Mouse (Mus musculus): ENCODE results near the gene Map4k4.

Gene Map4k4

DNA sequence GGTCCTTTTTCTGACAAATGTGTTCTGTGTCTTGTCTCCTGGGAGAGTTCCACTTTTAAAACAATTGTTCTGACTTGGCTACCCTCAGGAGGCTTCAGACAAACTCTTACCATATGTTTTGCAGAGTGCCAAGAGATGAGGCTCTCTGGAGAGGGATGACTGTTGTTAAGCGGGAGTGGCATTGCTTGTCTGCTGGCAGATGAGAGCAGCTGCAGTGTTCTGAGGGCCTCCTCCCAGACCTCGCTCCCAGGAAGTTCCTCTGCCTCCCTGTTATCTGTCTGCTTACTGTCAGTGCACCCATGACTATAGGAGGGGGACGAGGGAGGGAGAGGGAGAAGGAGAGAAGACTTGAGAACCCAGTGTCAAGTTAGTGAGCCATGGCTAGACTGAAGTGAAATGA, 64.7 kb downstream of the Map4k4 start:
- no peak for DNase-seq

DNA sequence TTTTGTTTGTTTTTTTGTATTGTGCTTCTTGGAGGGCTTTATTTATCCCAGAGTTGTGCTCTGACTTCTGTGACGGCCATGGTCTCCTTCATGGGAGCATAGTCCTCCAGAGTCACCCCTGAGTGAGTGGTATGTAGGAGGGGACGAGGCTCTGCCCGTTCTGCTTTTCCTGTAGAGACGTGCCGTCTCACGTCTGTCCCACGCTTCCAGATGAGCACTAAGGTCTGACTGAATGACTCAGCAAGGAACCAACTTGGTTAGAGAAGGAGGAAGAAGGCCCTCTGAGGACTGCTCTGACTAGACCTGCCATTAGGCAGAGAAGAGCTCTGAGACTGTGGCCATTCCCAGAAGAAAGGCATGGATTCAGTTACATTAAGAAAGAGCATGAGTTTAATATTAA, 68.3 kb downstream of the Map4k4 start:
- DNase-seq, result no peak

DNA sequence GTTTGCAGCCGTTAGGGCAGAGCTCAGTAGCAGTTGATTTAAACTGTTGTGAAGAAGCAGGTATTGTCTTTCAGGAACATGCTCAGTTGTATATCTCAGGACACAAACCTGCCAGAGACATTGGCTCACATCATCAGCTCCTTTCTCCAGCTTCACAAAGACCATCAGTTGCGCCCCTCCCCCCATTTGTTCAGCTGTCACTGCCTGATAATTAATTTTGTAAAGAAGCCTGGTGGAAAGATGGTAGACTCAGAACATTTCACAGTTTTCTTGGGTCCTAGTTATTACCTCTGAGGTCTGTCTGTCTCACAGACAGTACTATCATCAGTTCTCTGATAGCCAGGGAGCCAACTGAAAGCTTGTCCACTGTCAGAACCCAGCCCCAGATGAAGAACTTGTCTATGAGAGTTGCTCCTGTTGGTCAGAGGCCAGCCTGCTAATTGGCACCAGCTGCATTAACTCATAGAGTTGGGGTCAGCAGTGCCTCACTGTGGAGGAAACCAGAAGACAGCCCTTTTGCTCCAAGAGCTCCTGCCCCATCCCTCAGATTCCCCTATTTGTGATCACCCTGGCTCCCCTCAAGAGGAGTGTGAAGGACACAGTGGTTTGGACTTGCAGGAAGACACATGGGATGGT, 69.2 kb downstream of the Map4k4 start:
- DNase-seq, result peak; percentile 26 to 45

DNA sequence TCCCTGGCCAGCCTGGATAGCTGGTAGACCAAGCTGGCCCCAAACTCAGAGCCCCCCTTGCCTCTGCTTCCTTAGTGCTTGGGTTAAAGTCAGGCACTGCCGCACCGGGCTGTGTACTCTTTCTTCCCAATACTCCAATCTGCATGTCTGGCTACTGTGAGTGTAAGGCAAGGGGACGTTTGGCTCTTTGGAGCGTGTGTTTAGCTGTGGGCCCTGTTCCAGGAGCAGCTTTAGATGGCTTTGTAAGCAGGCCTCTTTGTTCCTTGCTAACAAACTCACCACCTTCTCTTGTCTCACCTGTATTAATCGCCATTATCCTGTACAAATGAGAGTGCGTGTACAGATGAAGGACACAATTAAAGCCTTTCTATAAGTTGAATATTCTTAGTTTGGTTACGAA, 71.7 kb downstream of the Map4k4 start:
- no peak for DNase-seq

DNA sequence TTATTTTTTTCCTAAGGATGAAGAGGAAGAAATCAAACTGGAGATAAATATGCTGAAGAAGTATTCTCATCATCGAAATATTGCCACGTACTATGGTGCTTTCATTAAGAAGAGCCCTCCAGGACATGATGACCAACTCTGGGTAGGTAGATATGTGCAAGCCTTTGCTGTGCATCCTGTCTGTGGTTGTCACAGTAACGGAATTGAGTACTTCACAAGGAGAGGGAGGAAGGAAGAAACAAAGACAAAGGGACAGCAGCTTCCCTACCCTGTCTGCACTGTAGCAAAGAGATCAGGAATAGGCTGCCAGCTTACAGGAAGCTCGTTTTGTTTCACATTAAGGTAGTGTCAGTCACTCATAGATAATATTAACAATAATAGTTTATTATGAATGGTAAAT, 73.2 kb downstream of the Map4k4 start:
- no peak for DNase-seq

DNA sequence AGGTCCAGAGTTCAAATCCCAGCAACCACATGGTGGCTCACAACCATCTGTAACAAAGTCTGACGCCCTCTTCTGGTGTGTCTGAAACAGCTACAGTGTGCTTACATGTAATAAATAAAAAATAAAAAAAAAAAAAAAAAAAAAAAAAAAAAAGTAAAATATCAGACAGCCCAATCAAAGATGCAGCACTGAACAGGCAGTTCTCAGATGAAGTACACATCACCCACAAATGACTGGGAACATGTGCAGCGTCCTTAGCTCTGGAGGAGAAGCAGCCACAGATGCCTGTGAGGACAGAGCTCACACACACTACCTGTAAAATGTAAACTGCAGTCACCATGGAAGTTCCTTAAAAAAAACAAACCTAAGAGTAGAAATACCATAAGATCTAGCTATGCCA, 74.3 kb downstream of the Map4k4 start:
- no peak for DNase-seq

DNA sequence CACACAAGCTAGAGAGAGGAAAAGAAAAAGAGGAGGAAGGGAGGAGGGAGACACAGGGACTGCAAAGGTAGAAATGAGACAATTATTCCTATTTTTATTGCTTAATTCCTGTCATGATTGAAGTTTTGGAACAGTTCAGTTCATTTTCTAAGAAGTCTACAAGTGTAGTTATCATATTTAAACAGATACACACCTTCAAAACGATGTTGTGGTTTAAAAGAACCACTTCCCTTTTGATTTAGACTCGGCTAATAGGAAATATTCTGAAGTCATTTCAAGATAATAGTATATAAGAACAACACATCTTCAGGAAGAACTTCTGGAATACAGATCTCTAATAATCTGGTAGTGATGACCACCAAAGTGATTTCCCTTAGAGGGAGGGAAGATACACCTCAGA, 75.4 kb downstream of the Map4k4 start:
- DNase-seq, result no peak

DNA sequence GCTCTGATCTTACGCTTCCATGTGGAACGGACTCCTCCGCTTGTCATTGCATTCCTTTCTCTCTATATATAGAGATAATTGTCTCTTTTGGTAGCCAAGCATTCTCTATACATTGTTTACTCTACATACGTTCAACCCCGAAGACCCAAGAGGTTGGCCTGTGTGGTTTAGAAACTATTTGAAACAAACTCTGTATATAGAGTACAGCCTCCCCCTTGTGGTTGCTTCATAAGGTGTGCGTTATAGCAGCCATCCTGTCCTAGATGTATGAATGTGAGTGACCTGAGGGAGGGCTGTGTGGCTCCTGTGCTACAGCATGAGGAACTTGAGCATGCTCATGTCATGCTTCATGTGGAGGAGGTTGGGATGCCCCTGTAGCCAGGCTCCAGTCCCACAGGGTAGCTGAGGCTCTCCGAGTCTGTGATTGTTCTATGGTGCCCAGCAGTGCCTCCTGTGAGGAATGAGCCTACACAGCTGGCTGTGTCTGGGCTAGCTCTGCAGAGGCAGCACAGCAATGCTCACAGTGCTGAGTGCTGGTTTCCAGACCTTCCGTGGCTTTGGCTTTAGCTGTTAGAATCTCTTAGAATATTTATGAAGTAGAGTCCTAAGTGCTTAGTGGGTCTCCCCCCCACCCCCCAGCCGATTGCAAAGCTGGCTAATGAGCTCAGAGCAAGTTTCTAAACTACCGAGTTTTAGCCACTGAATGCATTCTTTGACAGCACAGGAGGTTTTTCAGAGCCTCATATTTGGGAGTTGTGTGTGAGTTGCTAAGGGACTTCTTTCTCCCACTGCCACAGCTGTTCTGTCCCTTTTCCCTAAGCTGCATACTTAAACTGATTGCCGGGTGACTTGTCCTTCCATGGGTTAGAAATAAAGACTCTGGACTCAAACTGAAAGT, 76.4 kb downstream of the Map4k4 start:
- DNase-seq, result no peak

DNA sequence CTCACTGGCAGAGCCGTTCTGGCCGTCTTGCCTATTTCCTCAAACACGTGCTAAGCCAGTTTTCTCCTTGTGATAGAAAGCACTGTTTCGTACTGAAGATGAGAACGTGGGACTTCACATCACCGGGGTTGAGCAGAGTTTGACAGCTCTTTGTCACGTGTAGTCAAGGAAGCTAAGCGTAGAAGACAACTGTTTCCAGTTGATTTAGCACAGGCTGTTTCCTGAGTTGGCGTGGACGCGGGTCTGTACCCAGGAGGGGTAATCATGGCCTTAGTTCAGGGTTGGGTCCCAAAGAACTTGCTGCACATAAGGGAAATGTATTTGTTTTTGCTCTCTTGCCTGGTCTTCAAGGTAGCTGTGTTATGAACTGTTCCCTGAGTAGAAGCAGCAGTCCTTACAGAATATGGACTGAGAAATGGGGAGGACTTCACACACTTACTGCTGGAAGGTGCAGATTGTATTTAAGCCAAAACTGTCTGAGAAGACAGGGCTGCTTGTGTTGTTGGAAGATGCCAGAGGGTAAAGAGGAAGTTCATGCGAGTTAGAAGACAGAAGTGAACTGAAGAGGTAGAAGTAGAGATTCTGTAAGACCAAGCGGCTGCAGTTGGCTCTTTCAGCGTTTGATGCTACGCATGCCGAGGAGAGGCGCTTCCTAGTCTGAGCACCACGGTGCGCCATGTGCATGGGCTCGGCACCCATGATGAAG, 78.2 kb downstream of the Map4k4 start:
- DNase-seq, result no peak

DNA sequence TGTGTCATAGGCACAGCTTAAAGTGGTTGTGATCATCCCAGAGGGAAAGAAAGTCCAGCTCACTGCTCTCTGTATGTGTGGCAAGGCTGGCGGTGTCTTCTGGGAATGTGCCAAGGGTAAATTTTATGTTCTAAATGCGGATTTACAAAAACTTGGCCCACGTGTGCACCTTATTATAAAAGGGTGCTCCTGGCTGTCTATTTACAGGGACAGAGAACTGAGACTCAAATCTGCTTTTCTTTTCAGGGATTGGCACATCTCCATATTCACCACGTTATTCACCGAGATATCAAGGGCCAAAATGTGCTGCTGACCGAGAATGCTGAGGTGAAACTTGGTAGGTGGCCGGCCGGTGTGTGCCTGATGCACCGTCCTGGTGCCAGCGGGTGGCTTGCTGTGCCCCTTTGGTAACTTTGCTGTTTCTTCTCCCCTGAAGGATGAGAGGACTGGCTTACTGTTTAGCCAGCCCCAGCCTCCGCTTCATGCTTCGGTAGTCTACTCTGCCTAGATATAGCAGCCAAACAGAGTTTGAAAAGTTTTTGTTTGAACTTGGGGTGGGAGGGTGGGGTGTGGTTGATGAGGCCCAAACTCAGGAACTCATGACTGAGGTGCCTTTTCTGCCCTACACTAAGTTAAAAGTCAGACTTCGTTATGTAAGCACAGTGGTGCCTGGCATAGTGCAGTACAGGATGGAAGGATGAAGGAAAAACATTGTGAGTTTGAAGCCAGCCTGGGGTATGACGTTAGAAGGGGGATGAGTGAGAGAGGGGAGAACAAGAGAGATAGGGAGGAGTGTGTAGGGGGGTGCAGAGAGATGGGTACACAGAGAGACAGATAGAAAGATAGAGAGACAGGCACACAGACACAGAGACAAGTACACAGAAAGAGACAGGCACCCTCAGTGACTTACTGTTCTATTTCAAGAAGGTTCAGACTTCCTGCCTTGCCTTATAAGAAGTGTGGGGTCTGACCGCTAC, 79.9 kb downstream of the Map4k4 start:
- no peak for DNase-seq

DNA sequence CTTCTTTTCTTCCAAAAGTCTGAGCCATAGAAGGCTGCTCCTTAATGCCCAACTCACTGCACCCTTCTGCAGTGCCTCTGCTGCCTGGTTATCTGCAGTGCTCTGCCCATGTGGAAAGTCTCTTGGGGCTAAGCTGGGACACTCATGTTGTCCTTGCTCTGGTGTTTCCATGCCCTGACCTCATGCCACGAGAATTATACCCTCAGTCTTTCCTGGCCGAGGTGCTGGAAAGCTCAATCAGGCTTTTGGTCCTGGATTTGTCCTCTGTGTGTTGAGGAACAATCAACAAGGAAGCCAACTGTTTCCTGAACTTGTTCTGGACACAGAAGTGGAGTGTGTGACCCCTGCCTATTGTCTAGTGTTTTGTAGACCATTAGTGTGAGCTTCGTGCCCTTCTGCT, 81.3 kb downstream of the Map4k4 start:
- no peak for DNase-seq

DNA sequence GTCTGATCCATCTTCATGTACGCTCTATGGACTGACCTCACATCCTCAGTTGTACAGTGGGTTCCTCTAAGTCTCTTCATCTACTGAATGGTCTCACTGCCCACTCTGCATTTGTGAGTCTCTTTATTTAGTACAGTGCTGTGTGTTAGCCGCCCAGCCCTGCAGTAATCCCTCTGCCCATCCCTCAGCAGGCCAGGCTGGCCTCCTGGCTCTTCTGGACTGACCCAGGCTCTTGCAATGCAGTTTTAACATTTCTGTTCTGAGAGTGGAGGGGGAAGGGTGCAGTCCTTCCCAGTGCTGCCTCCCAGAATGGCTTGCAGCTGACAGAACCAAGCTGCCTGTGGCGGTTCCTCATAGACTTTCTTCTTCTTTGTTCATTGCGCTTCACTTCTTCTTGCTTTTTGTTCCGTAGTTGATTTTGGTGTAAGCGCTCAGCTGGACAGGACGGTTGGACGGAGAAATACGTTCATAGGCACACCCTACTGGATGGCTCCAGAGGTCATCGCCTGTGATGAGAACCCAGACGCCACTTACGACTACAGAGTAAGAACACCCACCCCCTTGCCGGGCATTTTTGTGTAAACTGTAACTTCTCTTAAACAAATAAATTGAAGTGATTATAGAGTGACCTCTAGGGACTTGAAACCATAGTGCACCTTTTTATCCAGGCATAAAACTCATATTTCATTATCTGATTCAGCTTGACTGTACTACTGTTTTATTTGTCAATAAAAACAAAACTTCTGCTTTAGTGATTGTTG, 82.2 kb downstream of the Map4k4 start:
- peak in 1 of 2 experiments; percentile 33 for DNase-seq

DNA sequence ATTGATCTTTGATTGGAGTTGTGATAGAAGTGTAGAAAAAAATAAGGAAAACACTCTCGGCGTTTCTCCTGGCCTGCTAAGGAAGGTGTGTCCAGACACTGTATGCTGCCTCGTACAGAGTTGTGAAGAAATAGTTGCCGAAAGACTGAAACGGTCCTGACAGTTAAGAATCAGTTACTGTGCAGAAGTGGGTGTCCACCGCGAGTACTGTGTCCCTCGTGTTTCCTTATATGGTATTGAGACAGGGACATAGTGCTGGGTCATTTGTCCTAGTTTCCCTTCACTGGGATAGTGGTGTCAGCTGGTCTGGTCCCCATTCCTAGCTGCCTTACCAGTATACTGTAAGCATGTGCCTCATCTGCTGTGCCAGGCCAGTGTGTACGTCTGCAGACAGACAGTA, 83.6 kb downstream of the Map4k4 start:
- DNase-seq, result no peak

DNA sequence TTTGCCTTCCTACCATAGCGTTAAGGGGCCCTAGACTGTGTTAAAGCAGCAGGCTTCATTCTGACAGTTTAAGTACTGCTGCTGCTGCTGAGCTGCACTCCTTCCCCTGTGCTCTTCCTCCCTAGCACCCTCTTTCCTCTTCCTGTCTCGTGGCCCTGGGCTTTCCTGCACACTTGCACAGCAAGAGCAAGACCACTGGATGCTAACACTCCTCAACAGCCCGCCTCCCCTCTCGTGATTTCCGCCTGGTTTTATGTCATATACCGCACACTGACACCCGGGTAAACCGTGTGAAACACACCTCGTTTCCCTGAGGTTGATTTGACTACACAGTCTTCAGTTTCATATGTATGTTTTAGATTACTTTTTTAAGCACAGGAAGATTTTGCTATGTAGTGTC, 86.1 kb downstream of the Map4k4 start:
- no peak for DNase-seq

DNA sequence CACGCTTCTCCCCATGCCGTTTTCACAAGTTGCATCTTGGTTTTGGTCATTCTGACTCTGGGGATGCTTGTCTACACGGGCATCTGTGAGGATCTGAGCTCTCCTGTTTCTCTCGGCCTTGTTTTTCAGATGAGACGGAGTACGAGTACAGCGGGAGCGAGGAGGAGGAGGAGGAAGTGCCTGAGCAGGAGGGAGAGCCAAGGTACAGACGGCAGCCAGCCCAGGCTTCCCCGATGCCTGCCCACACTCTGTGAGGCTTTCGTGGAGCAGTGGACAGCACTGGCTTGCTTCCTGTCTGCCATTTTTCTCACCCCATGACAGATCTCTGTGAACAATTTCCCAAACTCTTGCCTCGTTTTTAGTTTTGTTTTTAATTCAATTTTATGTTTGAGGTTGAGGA, 88.1 kb downstream of the Map4k4 start:
- DNase-seq, result peak in 1 of 2 experiments; percentile 52

DNA sequence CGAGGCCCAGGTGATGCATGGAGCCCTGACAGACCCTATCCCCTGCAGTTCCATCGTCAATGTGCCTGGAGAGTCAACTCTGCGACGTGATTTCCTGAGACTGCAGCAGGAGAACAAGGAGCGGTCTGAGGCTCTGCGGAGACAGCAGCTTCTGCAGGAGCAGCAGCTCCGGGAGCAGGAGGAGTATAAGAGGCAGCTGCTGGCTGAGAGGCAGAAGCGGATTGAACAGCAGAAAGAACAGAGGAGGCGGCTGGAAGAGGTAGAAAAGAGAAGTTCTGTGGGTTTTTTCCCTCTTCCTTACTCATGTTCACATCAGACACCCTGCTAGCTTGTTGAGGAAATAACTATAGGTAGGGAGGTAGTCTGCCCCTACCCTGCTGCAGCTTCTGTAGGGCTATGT, 89.3 kb downstream of the Map4k4 start:
- no peak for DNase-seq

DNA sequence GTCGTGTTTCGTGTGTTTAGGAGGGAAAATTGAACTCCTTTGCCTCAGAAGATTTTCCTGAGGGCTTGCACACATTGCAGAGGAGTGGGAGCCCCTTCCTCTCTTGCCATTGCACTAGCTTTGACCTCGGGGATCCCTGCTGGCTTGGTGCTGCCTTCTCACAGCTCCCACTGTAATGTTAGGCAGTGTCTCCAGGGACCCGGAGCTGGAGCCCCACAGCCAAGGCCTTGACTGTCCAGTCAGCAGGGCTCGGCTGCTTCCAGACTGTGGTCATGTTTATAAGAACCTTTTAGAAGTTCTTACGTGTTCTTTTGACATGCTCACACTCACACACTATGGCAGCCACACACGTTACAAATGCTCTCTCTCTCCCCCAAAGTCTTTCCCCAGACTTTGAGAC, 93.2 kb downstream of the Map4k4 start:
- DNase-seq, result no peak

DNA sequence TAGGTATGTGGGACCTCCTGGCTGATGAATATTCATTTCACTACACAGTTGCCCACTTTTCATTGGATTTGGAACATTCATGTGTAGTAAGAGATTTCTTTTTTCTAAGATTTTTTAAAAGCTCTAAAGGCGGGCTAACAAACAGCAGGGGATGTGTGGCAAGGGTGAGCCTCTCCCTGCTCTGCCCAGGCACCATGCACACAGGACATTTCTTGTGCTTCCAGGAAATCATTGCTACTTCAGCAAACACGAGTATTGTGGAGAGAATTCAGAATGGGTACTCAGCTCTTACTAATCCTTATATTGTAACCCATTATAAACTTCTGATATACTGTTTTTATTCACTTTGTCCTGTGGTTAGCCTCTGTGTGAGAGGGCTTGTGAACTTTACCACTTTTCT, 94.9 kb downstream of the Map4k4 start:
- DNase-seq, result no peak

DNA sequence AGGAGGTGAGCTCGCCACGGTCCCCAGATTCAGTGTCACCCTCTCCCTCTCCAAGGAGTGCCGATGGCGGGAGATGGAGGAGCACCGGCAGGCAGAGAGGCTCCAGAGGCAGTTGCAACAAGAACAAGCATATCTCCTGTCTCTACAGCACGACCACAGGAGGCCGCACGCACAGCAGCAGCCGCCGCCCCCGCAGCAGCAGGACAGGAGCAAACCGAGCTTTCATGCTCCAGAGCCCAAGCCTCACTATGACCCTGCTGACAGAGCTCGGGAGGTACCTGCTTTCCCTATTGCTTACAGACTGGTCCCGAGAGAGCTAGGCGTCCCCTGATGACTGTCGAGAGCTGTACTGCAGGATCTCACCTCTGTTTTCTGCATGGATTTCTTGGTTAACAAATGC, 99.8 kb downstream of the Map4k4 start:
- DNase-seq, result no peak

DNA sequence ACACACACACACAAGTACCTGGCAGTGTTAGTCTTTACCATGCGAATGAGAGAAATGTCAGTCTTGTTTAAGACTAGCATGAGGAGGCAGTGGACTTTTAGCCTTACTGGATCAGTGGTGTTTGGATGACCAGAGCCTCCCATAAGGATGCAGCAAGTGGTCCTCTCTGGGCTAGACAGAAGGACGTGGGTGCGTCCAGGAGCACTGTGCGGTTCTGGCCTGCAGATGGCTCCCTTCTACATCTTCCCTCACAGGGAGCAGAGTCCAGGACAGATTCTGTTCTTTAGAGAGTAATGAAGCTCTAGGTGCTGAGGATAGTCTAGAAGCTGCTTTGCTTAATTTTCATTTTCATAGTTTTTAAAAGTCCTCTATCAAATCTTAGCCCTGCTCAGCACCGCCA, 100.2 kb downstream of the Map4k4 start:
- no peak for DNase-seq

DNA sequence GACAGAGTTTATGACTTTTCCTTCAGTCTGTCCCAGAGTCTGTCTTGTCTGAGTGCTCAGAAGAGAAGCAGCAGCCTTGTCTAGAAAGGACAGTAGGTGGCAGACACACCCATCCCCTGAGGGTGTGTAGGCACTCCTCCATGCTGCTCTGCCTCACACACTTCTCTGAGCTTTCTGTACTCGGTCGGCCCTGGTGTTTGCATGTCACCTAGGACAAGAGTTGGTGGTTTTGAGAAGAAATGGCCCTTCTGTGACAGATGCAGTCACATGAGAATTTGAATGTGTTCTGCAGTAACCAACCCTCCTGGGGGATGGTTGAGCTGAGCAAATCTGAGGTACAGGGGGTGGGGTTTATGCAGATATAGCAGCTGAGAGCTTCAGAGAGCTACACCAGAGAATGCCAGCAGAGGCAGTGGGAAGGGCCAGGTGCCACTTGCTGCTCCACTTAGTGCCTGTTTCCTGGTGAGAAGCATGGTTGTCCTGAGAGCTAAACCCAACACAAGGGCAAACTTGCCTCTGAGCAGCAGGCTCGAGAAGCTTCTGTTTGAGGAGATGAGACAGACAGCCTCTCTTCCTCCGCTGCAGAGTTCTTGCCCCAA, 101.5 kb downstream of the Map4k4 start:
- no peak for DNase-seq
